Mouse (Mus musculus): Measurements from ENCODE around the gene Ndufaf2.

DNA sequence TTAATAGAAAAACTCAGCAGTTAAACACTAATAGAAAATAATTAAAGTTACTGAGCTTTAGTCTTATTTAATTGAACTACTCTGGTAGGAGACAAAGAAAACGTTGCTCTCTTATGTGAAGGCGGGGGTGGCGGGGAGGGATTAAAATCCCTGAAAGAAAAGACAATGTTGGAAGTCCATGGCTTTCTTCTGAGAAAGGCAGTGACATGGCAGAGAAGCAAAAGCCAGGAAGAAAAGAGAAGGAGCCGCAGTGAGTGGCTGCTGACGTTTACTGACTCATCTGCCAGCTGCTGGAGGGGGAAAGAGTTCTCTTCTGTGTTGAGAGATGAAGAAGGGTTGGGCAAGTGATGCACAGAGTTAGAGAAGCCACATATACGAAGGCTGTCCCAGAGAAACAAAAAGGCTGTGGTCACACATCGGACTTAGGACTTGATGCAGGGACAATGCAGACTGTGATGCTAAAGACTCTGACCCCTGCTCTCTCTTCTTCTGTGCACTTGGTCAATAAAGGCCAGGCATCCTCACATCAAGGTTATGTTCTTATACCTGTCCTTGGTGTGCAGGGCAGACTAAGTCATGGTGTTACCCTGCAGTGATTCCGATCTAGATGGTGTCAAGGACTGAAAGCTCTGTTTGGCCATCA lies 97.4 kb downstream of the Ndufaf2 start:
- no peak for TF ChIP-seq POU5F1 (IDR thresholded peaks at IDR 0.05; ENCODE audit: borderline replicate concordance, low read length)
- no peak for TF ChIP-seq CTCF (conservative IDR thresholded peaks at IDR 0.05; ENCODE audit: low read length)

Measured in E14TG2a.4 (cell line).